Comparison of ENCODE assay signal across 9 mouse cellular contexts in the genomic region with DNA sequence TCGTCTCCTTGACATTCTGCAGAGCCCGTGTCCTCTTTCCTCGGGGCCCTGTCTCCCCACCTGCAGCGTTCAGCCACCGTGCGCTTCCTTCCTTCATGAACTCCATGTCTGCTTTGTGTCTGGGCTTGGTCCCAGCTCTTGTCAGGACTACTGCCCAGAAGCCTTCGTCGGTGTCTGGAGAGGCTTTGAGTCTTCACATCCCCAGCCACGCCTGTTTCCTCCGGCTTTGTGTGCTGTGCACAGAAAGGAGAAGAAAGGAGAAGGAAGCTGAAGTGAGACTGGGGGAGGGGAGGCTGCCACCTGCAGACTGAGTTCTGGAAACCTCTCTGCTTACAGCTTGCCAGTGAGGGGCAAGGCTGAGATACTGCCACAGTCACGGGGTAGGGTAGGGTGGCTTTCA.
DNase-seq lines count a peak whose midpoint lies in the region; ATAC-seq and TF ChIP-seq lines count a peak whose summit lies in the region.
"Had no signal": no experiment of that assay in that cellular context is flagged by ENCODE, and none has a peak within 500 bp of the region (broad histone marks: within the 10 kb centered on the region; RNA-seq: fewer than 3 reads in every experiment).

No protein-coding gene starts in this region.

- intact Hi-C loops in heart, adult 2 months (cut with DNase I), result loop anchor here (5.0 kb wide), 1 partner anchor 72 kb away; no protein-coding TSS in a partner anchor
- intact Hi-C loops in heart, postnatal 25 days (cut with DNase I), result loop anchor here (5.0 kb wide), 1 partner anchor 72 kb away; no protein-coding TSS in a partner anchor

- no peak overlapping the region for H3K27ac ChIP-seq in heart, adult 2 months
- peak overlapping the region in 1 of 2 experiments; percentile 2; a peak in 1 of 4 replicates for H3K27ac ChIP-seq in heart, embryonic 14.5 days (replicated peaks in 1 of 2; ENCODE audit: control insufficient read depth in 1 of 2, insufficient read depth in 1 of 2, low read depth in 2 of 2, low read length in 2 of 2)
- peak overlapping the region; percentile 33; the same call in 1 of the 2 replicates for H3K27ac ChIP-seq in stomach, embryonic 14.5 days (ENCODE audit: low read length)
- H3K27ac ChIP-seq: limb, embryonic 13.5 days had no signal

- 0 out of 2 replicates have a peak overlapping the region, but pooled peaks have one; percentile 15 for H3K4me2 ChIP-seq in heart, embryonic 14.5 days (ENCODE audit: low read length)
- no peak overlapping the region for H3K4me2 ChIP-seq in stomach, embryonic 14.5 days (replicated peaks; ENCODE audit: low read depth, low read length)
- H3K4me2 ChIP-seq: limb, embryonic 13.5 days had no signal

- H3K79me2 ChIP-seq in heart, adult 2 months (replicated peaks; ENCODE audit: control insufficient read depth, insufficient read depth, low read length), result no peaks in the 10 kb centered on the region

- H3K27me3 ChIP-seq in heart, adult 2 months (ENCODE audit: control insufficient read depth, insufficient read depth, low read length), result no peaks in the 10 kb centered on the region
- H3K27me3 ChIP-seq in heart, embryonic 14.5 days (ENCODE audit: control insufficient read depth, insufficient read depth, low read length), result no peaks in the 10 kb centered on the region
- no peaks in the 10 kb centered on the region for H3K27me3 ChIP-seq in stomach, embryonic 14.5 days (ENCODE audit: control insufficient read depth, insufficient read depth, low read length)

- no peak overlapping the region for H3K9ac ChIP-seq in heart, adult 2 months (ENCODE audit: low read depth, low read length)
- peak overlapping the region; percentile 27; the same call in 1 of the 2 replicates for H3K9ac ChIP-seq in heart, embryonic 14.5 days (ENCODE audit: low read length)
- H3K9ac ChIP-seq in stomach, embryonic 14.5 days (replicated peaks; ENCODE audit: low read depth, low read length), result no peak overlapping the region
- H3K9ac ChIP-seq: limb, embryonic 13.5 days had no signal

- H3K4me1 ChIP-seq in heart, adult 2 months (ENCODE audit: control insufficient read depth, insufficient read depth, low read length), result peaks cover 18% of the 10 kb centered on the region
- peaks cover 74 to 92% of the 10 kb centered on the region in 2 experiments for H3K4me1 ChIP-seq in heart, embryonic 14.5 days (ENCODE audit: control insufficient read depth in 2 of 2, insufficient read depth in 2 of 2, low read length in 2 of 2)
- peaks cover 11% of the 10 kb centered on the region for H3K4me1 ChIP-seq in stomach, embryonic 14.5 days (ENCODE audit: control insufficient read depth, insufficient read depth, low read length)

- ATAC-seq in heart, embryonic 14.5 days (ENCODE audit: insufficient number of reproducible peaks, insufficient read depth, low FRiP score, low read depth), result peak; percentile 6; the same call in 1 of the 2 replicates
- ATAC-seq in stomach, embryonic 14.5 days (ENCODE audit: insufficient number of reproducible peaks, insufficient read depth, low FRiP score, low read depth), result peak; percentile 71

- no peak for TF ChIP-seq EP300 in heart, adult 2 months (IDR thresholded peaks at IDR 0.05; ENCODE audit: insufficient read depth, low read depth, low read length)

- no peaks in the 10 kb centered on the region for H3K9me3 ChIP-seq in heart, embryonic 14.5 days (ENCODE audit: control insufficient read depth, low read length)
- H3K9me3 ChIP-seq in stomach, embryonic 14.5 days (ENCODE audit: control insufficient read depth, low read depth, low read length), result no peaks in the 10 kb centered on the region
- H3K9me3 ChIP-seq: limb, embryonic 13.5 days had no signal

- no peak for TF ChIP-seq POLR2A in heart, adult 2 months (IDR thresholded peaks at IDR 0.05; ENCODE audit: insufficient read depth, low read depth, low read length)

- no peak for TF ChIP-seq CTCF in heart, adult 2 months (IDR thresholded peaks at IDR 0.05)

- no peaks in the 10 kb centered on the region for H3K36me3 ChIP-seq in heart, adult 2 months (ENCODE audit: control insufficient read depth, insufficient read depth, low read length)
- no peaks in the 10 kb centered on the region for H3K36me3 ChIP-seq in heart, embryonic 14.5 days (ENCODE audit: control insufficient read depth, insufficient read depth, low read length)
- no peaks in the 10 kb centered on the region for H3K36me3 ChIP-seq in stomach, embryonic 14.5 days (ENCODE audit: control insufficient read depth, insufficient read depth, low read length)
- H3K36me3 ChIP-seq: limb, embryonic 13.5 days had no signal

- WGBS in heart, adult 2 months, result 10% methylated on average over 11 of the region's 11 CpGs
- 16% methylated on average over 11 of the region's 11 CpGs for WGBS in heart, embryonic 14.5 days
- WGBS in stomach, embryonic 14.5 days, result 30% methylated on average over 11 of the region's 11 CpGs

- no peak overlapping the region for H3K4me3 ChIP-seq in heart, adult 2 months
- H3K4me3 ChIP-seq in heart, embryonic 14.5 days (ENCODE audit: control insufficient read depth in 1 of 2, insufficient read depth in 1 of 2, low read depth in 1 of 2, low read length in 2 of 2), result no peak overlapping the region
- H3K4me3 ChIP-seq in stomach, embryonic 14.5 days (ENCODE audit: low read depth, low read length), result no peak overlapping the region
- H3K4me3 ChIP-seq: limb, embryonic 13.5 days had no signal

- peak; percentile 52 to 58 for DNase-seq in heart, adult 2 months
- no peak for DNase-seq in heart, postnatal 25 days (ENCODE audit: low spot score)
- peak; percentile 61 for DNase-seq in ZHBTc4 (ENCODE audit: low read depth, low spot score)
- DNase-seq in retina, embryonic 14.5 days (ENCODE audit: low spot score), result no peak
- no peak for DNase-seq in gastrocnemius, adult 8-10 months (ENCODE audit: low spot score in 2 of 2)
- DNase-seq in kidney, adult 11 months, result no peak

Comparison
In these comparisons a context has a peak if more than half of its experiments do, and no peak if none do; other contexts are left out.
1. DNase-seq: peak in heart, adult 2 months (2 of 2) and ZHBTc4 (single experiment); none in heart, postnatal 25 days (single experiment), retina, embryonic 14.5 days (single experiment), gastrocnemius, adult 8-10 months (0 of 2) and kidney, adult 11 months (single experiment).